Mouse (Mus musculus) kidney, adult 2 months (tissue): ENCODE measurements around the gene Wnt4.

Source experiments
- CTCF ChIP-seq: fragments of 200-500 bp; conservative IDR thresholded peaks from 2 replicates; pipeline ENCODE4 v1.5.1; 2011; ENCODE audit warnings: low read depth, mild to moderate bottlenecking, control low read depth, low read length, moderate library complexity, mixed read lengths; ENCODE audit not compliant: insufficient read depth, insufficient read length
- POLR2A ChIP-seq: fragments of 200-500 bp; IDR thresholded peaks from one replicate; pipeline ENCODE4 v1.6.1; 2011; ENCODE audit warnings: low read depth, low read length, control low read depth

DNA sequence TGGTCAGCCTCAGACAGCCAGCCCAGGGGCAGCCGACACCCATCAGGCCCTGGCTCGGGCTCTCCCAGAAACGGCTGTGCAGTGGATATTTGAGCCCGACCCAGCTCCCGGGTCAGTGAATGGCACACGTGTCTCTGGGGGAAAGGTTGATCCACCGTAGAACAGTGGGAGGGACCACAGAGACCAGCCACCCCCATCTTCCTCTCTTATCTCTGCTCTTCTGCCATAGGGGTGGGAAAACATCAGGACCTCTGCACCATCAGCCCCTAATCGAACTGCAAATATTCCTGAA, 9.3 kb downstream of the Wnt4 start:
- TF ChIP-seq POLR2A = no peak
- no peak for TF ChIP-seq CTCF
